Mouse (Mus musculus) myocyte (in vitro differentiated cells): ENCODE measurements at regions not wholly inside any gene's neighbourhood (a gene's known extent, or its start where the extent isn't known, plus 50 kb on each side); places are given as distances from the start of the nearest gene placed in this dataset.

ENCODE experiments used
- POLR2A ChIP-seq: IDR thresholded peaks from one replicate; pipeline ENCODE4 v1.6.1; 2011; ENCODE audit warnings: low read depth, mild to moderate bottlenecking, control low read depth, moderate library complexity; ENCODE audit not compliant: insufficient read length
- TCF12 ChIP-seq: IDR thresholded peaks from one replicate; pipeline ENCODE4 v1.6.1; 2011; ENCODE audit warnings: mild to moderate bottlenecking, control low read depth; ENCODE audit not compliant: poor library complexity, insufficient read depth, severe bottlenecking

- TF ChIP-seq POLR2A (no peak), TCF12 (no peak)
Measured at GRCm38 (mm10) chr17:47313162-47313561, 55.5 kb upstream of the Mrps10 start.
